Mouse (Mus musculus): ENCODE data around the gene Foxred2.

The Foxred2 gene

GRCm38 (mm10) chr15:77916851-77917544 is 39.5 kb downstream of the Foxred2 start:
- DNase-seq (ENCODE audit: low spot score in 2 of 2) = peak; percentile 69 to 97

GRCm38 (mm10) chr15:77915287-77915686 is 41.2 kb downstream of the Foxred2 start:
- no peak for DNase-seq (ENCODE audit: low spot score in 2 of 2)

- DNase-seq (ENCODE audit: low spot score in 2 of 2) = no peak
Measured at GRCm38 (mm10) chr15:77914507-77914906, 42.0 kb downstream of the Foxred2 start.

GRCm38 (mm10) chr15:77913054-77913453 is 43.5 kb downstream of the Foxred2 start:
- DNase-seq (ENCODE audit: low spot score in 2 of 2) = no peak

- DNase-seq (ENCODE audit: low spot score in 2 of 2) = no peak
Measured at GRCm38 (mm10) chr15:77912585-77912984, 43.9 kb downstream of the Foxred2 start.

GRCm38 (mm10) chr15:77912048-77912447 is 44.5 kb downstream of the Foxred2 start:
- DNase-seq (ENCODE audit: low spot score in 2 of 2) = no peak

GRCm38 (mm10) chr15:77911065-77911464 is 45.5 kb downstream of the Foxred2 start:
- DNase-seq (ENCODE audit: low spot score in 2 of 2) = no peak

- no peak for DNase-seq (ENCODE audit: low spot score in 2 of 2)
Measured at GRCm38 (mm10) chr15:77907646-77908518, 48.6 kb downstream of the Foxred2 start.

- no peak for DNase-seq (ENCODE audit: low spot score in 2 of 2)
Measured at GRCm38 (mm10) chr15:77906545-77906944, 50.0 kb downstream of the Foxred2 start.

- DNase-seq (ENCODE audit: low spot score in 2 of 2) = no peak
Measured at GRCm38 (mm10) chr15:77906081-77906480, 50.4 kb downstream of the Foxred2 start.

GRCm38 (mm10) chr15:77905275-77905970 is 51.1 kb downstream of the Foxred2 start:
- no peak for DNase-seq (ENCODE audit: low spot score in 2 of 2)

GRCm38 (mm10) chr15:77904363-77904892 is 52.1 kb downstream of the Foxred2 start:
- DNase-seq (ENCODE audit: low spot score in 2 of 2) = no peak

GRCm38 (mm10) chr15:77903176-77903575 is 53.3 kb downstream of the Foxred2 start:
- no peak for DNase-seq (ENCODE audit: low spot score in 2 of 2)

- no peak for DNase-seq (ENCODE audit: low spot score in 2 of 2)
Measured at GRCm38 (mm10) chr15:77894926-77895325, 61.6 kb downstream of the Foxred2 start.

- no peak for DNase-seq (ENCODE audit: low spot score in 2 of 2)
Measured at GRCm38 (mm10) chr15:77893292-77893691, 63.2 kb downstream of the Foxred2 start.

- no peak for DNase-seq (ENCODE audit: low spot score in 2 of 2)
Measured at GRCm38 (mm10) chr15:77892420-77892819, 64.1 kb downstream of the Foxred2 start.

- no peak for DNase-seq (ENCODE audit: low spot score in 2 of 2)
Measured at GRCm38 (mm10) chr15:77891766-77892165, 64.8 kb downstream of the Foxred2 start.

Data from left cerebral cortex, adult 9 months (tissue).